Mouse (Mus musculus): ENCODE measurements around the gene Sema6b. TPM values are rescaled to one million over a fixed set of nuclear protein-coding genes. Genes with fewer than 3 reads are reported as not detected.

The Sema6b gene
- polyA plus RNA-seq, 1 experiment = 0.81 TPM

GRCm38 (mm10) chr17:56175416-56175815, 35.3 kb upstream of the Sema6b start:
- Histone ChIP-seq H3K4me3 (ENCODE audit: insufficient read depth, poor library complexity, severe bottlenecking) (no peak overlapping the region), H3ac (ENCODE audit: control insufficient read depth, insufficient read length, low read depth) (no peak overlapping the region), H3K79me2 (ENCODE audit: control insufficient read depth, insufficient read depth) (peaks cover 4% of the 10 kb centered on the region), H3K79me3 (ENCODE audit: low read depth) (no peaks in the 10 kb centered on the region), H3K36me3 (ENCODE audit: control insufficient read depth, insufficient read depth) (peaks cover 36% of the 10 kb centered on the region), H3K27me3 (ENCODE audit: control insufficient read depth, insufficient read depth, insufficient read length) (no peaks in the 10 kb centered on the region)
- TF ChIP-seq MYOD1 (IDR thresholded peaks at IDR 0.05; ENCODE audit: control insufficient read depth, insufficient read length, low read depth) (no peak), CTCF (IDR thresholded peaks at IDR 0.05; ENCODE audit: control insufficient read depth, insufficient read depth, insufficient read length) (no peak), MYOG (IDR thresholded peaks at IDR 0.05; ENCODE audit: control insufficient read depth, extremely low read depth, insufficient read length) (no peak), USF1 (IDR thresholded peaks at IDR 0.05; ENCODE audit: low read depth) (no peak), MAX (IDR thresholded peaks at IDR 0.05) (no peak), CEBPB (IDR thresholded peaks at IDR 0.05; ENCODE audit: low read depth) (no peak), FOSL1 (IDR thresholded peaks at IDR 0.05; ENCODE audit: insufficient read depth, low read length, poor library complexity, severe bottlenecking) (no peak)

GRCm38 (mm10) chr17:56173401-56174046, 33.4 kb upstream of the Sema6b start:
- H3K36me3 ChIP-seq (ENCODE audit: control insufficient read depth, insufficient read depth) = peaks cover 21% of the 10 kb centered on the region

GRCm38 (mm10) chr17:56171881-56172280, 31.7 kb upstream of the Sema6b start:
- Histone ChIP-seq H3K36me3 (ENCODE audit: control insufficient read depth, insufficient read depth) (peaks cover 7% of the 10 kb centered on the region), H3ac (ENCODE audit: control insufficient read depth, insufficient read length, low read depth) (no peak overlapping the region), H3K79me2 (ENCODE audit: control insufficient read depth, insufficient read depth) (no peaks in the 10 kb centered on the region), H3K27me3 (ENCODE audit: control insufficient read depth, insufficient read depth, insufficient read length) (no peaks in the 10 kb centered on the region), H3K79me3 (ENCODE audit: low read depth) (no peaks in the 10 kb centered on the region), H3K4me3 (ENCODE audit: insufficient read depth, poor library complexity, severe bottlenecking) (no peak overlapping the region)
- TF ChIP-seq USF1 (IDR thresholded peaks at IDR 0.05; ENCODE audit: low read depth) = no peak
- TF ChIP-seq MYOG (IDR thresholded peaks at IDR 0.05; ENCODE audit: control insufficient read depth, extremely low read depth, insufficient read length) = no peak
- TF ChIP-seq MAX (IDR thresholded peaks at IDR 0.05) = no peak
- no peak for TF ChIP-seq CTCF (IDR thresholded peaks at IDR 0.05; ENCODE audit: control insufficient read depth, insufficient read depth, insufficient read length)
- TF ChIP-seq FOSL1 (IDR thresholded peaks at IDR 0.05; ENCODE audit: insufficient read depth, low read length, poor library complexity, severe bottlenecking) = no peak
- no peak for TF ChIP-seq CEBPB (IDR thresholded peaks at IDR 0.05; ENCODE audit: low read depth)
- no peak for TF ChIP-seq MYOD1 (IDR thresholded peaks at IDR 0.05; ENCODE audit: control insufficient read depth, insufficient read length, low read depth)

More at GRCm38 (mm10) chr17:56173401-56174046, 33.4 kb upstream of the Sema6b start:
- Histone ChIP-seq H3K79me3 (ENCODE audit: low read depth) (no peaks in the 10 kb centered on the region), H3K27me3 (ENCODE audit: control insufficient read depth, insufficient read depth, insufficient read length) (no peaks in the 10 kb centered on the region), H3ac (ENCODE audit: control insufficient read depth, insufficient read length, low read depth) (no peak overlapping the region), H3K4me3 (ENCODE audit: insufficient read depth, poor library complexity, severe bottlenecking) (no peak overlapping the region), H3K79me2 (ENCODE audit: control insufficient read depth, insufficient read depth) (no peaks in the 10 kb centered on the region)
- TF ChIP-seq MYOD1 (IDR thresholded peaks at IDR 0.05; ENCODE audit: control insufficient read depth, insufficient read length, low read depth) (no peak), FOSL1 (IDR thresholded peaks at IDR 0.05; ENCODE audit: insufficient read depth, low read length, poor library complexity, severe bottlenecking) (no peak), CEBPB (IDR thresholded peaks at IDR 0.05; ENCODE audit: low read depth) (no peak), CTCF (IDR thresholded peaks at IDR 0.05; ENCODE audit: control insufficient read depth, insufficient read depth, insufficient read length) (no peak), USF1 (IDR thresholded peaks at IDR 0.05; ENCODE audit: low read depth) (no peak), MAX (IDR thresholded peaks at IDR 0.05) (no peak), MYOG (IDR thresholded peaks at IDR 0.05; ENCODE audit: control insufficient read depth, extremely low read depth, insufficient read length) (no peak)

GRCm38 (mm10) chr17:56171456-56171855, 31.3 kb upstream of the Sema6b start:
- peaks cover 4% of the 10 kb centered on the region for H3K36me3 ChIP-seq (ENCODE audit: control insufficient read depth, insufficient read depth)
- no peaks in the 10 kb centered on the region for H3K79me2 ChIP-seq (ENCODE audit: control insufficient read depth, insufficient read depth)
- H3K79me3 ChIP-seq (ENCODE audit: low read depth) = no peaks in the 10 kb centered on the region
- H3ac ChIP-seq (ENCODE audit: control insufficient read depth, insufficient read length, low read depth) = no peak overlapping the region
- TF ChIP-seq MYOD1 (IDR thresholded peaks at IDR 0.05; ENCODE audit: control insufficient read depth, insufficient read length, low read depth) (no peak), CEBPB (IDR thresholded peaks at IDR 0.05; ENCODE audit: low read depth) (no peak), FOSL1 (IDR thresholded peaks at IDR 0.05; ENCODE audit: insufficient read depth, low read length, poor library complexity, severe bottlenecking) (no peak), MYOG (IDR thresholded peaks at IDR 0.05; ENCODE audit: control insufficient read depth, extremely low read depth, insufficient read length) (no peak), CTCF (IDR thresholded peaks at IDR 0.05; ENCODE audit: control insufficient read depth, insufficient read depth, insufficient read length) (no peak), USF1 (IDR thresholded peaks at IDR 0.05; ENCODE audit: low read depth) (no peak), MAX (IDR thresholded peaks at IDR 0.05) (no peak)
- no peaks in the 10 kb centered on the region for H3K27me3 ChIP-seq (ENCODE audit: control insufficient read depth, insufficient read depth, insufficient read length)
- no peak overlapping the region for H3K4me3 ChIP-seq (ENCODE audit: insufficient read depth, poor library complexity, severe bottlenecking)

GRCm38 (mm10) chr17:56170636-56171035, 30.5 kb upstream of the Sema6b start:
- Histone ChIP-seq H3K79me2 (ENCODE audit: control insufficient read depth, insufficient read depth) (no peaks in the 10 kb centered on the region), H3K27me3 (ENCODE audit: control insufficient read depth, insufficient read depth, insufficient read length) (no peaks in the 10 kb centered on the region), H3K4me3 (ENCODE audit: insufficient read depth, poor library complexity, severe bottlenecking) (no peak overlapping the region), H3K79me3 (ENCODE audit: low read depth) (no peaks in the 10 kb centered on the region), H3ac (ENCODE audit: control insufficient read depth, insufficient read length, low read depth) (no peak overlapping the region), H3K36me3 (ENCODE audit: control insufficient read depth, insufficient read depth) (no peaks in the 10 kb centered on the region)
- TF ChIP-seq MYOD1 (IDR thresholded peaks at IDR 0.05; ENCODE audit: control insufficient read depth, insufficient read length, low read depth) = no peak
- no peak for TF ChIP-seq CTCF (IDR thresholded peaks at IDR 0.05; ENCODE audit: control insufficient read depth, insufficient read depth, insufficient read length)
- TF ChIP-seq FOSL1 (IDR thresholded peaks at IDR 0.05; ENCODE audit: insufficient read depth, low read length, poor library complexity, severe bottlenecking) = no peak
- no peak for TF ChIP-seq USF1 (IDR thresholded peaks at IDR 0.05; ENCODE audit: low read depth)
- TF ChIP-seq MYOG (IDR thresholded peaks at IDR 0.05; ENCODE audit: control insufficient read depth, extremely low read depth, insufficient read length) = no peak
- TF ChIP-seq MAX (IDR thresholded peaks at IDR 0.05) = no peak
- no peak for TF ChIP-seq CEBPB (IDR thresholded peaks at IDR 0.05; ENCODE audit: low read depth)

Data from C2C12 (cell line).